ENCODE assay signal across 10 mouse cellular contexts in genomic region chr17:45767536-45768146, GRCm38 (mm10). TPM values are rescaled to one million over a fixed set of nuclear protein-coding genes. Genes with fewer than 3 reads are reported as not detected.
DNase-seq lines count a peak whose midpoint lies in the region; ATAC-seq lines count a peak whose summit lies in the region.
"Had no signal": no experiment of that assay in that cellular context is flagged by ENCODE, and none has a peak within 500 bp of the region (broad histone marks: within the 10 kb centered on the region; RNA-seq: fewer than 3 reads in every experiment).

No protein-coding gene starts in this region.

- H3K4me3 ChIP-seq in erythroblast, embryonic 14.5 days (replicated peaks), result peak overlapping the region; percentile 54
- no peak overlapping the region for H3K4me3 ChIP-seq in midbrain, embryonic 11.5 days (ENCODE audit: low read depth, low read length)
- no peak overlapping the region for H3K4me3 ChIP-seq in midbrain, embryonic 15.5 days
- H3K4me3 ChIP-seq in liver, embryonic 13.5 days (replicated peaks), result peak overlapping the region; percentile 45

- DNase-seq in midbrain, embryonic 11.5 days (ENCODE audit: low spot score, missing footprints), result no peak
- DNase-seq in liver, embryonic 13.5 days, result no peak
- no peak for DNase-seq in spleen, postnatal 36 days (ENCODE audit: low spot score in 2 of 2)
- no peak for DNase-seq in layer of hippocampus, postnatal 14 days (ENCODE audit: low spot score in 2 of 2)
- no peak for DNase-seq in adrenal gland, postnatal 36 days

- no peak overlapping the region for H3K9ac ChIP-seq in midbrain, embryonic 11.5 days (ENCODE audit: low read length)
- no peak overlapping the region for H3K9ac ChIP-seq in midbrain, embryonic 15.5 days
- H3K9ac ChIP-seq in liver, embryonic 13.5 days, result 0 out of 2 replicates have a peak overlapping the region, but pooled peaks have one; percentile 23

- WGBS in midbrain, embryonic 11.5 days, result 43% methylated on average over 8 of the region's 9 CpGs
- 45% methylated on average over 7 of the region's 9 CpGs for WGBS in midbrain, embryonic 15.5 days
- 31% methylated on average over 9 of the region's 9 CpGs for WGBS in liver, embryonic 13.5 days (ENCODE audit: insufficient replicate concordance)

- no peaks in the 10 kb centered on the region for H3K36me3 ChIP-seq in erythroblast, embryonic 14.5 days (ENCODE audit: control insufficient read depth)
- no peaks in the 10 kb centered on the region for H3K36me3 ChIP-seq in midbrain, embryonic 11.5 days (ENCODE audit: control insufficient read depth, insufficient read depth, low read length)
- H3K36me3 ChIP-seq in midbrain, embryonic 15.5 days (replicated peaks), result no peaks in the 10 kb centered on the region
- H3K36me3 ChIP-seq in liver, embryonic 13.5 days, result no peaks in the 10 kb centered on the region

- peaks cover 16% of the 10 kb centered on the region for H3K4me1 ChIP-seq in erythroblast, embryonic 14.5 days (ENCODE audit: control insufficient read depth)
- peaks cover 15% of the 10 kb centered on the region for H3K4me1 ChIP-seq in midbrain, embryonic 11.5 days (ENCODE audit: control insufficient read depth, insufficient read depth, low read length)
- peaks cover 8% of the 10 kb centered on the region for H3K4me1 ChIP-seq in midbrain, embryonic 15.5 days
- peaks cover 26% of the 10 kb centered on the region for H3K4me1 ChIP-seq in liver, embryonic 13.5 days (replicated peaks)

- H3K27ac ChIP-seq in midbrain, embryonic 11.5 days (ENCODE audit: low read depth, low read length), result no peak overlapping the region
- H3K27ac ChIP-seq in midbrain, embryonic 15.5 days, result no peak overlapping the region
- H3K27ac ChIP-seq in liver, embryonic 13.5 days, result 0 out of 2 replicates have a peak overlapping the region, but pooled peaks have one; percentile 40

- no peak overlapping the region for H3K4me2 ChIP-seq in midbrain, embryonic 11.5 days
- no peak overlapping the region for H3K4me2 ChIP-seq in midbrain, embryonic 15.5 days
- H3K4me2 ChIP-seq in liver, embryonic 13.5 days, result peak overlapping the region; percentile 49

- no peaks in the 10 kb centered on the region for H3K9me3 ChIP-seq in erythroblast, embryonic 14.5 days (ENCODE audit: control insufficient read depth, low read length)
- H3K9me3 ChIP-seq in midbrain, embryonic 11.5 days (ENCODE audit: control insufficient read depth, low read length), result no peaks in the 10 kb centered on the region
- H3K9me3 ChIP-seq in midbrain, embryonic 15.5 days, result no peaks in the 10 kb centered on the region
- H3K9me3 ChIP-seq in liver, embryonic 13.5 days (replicated peaks), result no peaks in the 10 kb centered on the region

- no peaks in the 10 kb centered on the region; the same call in 1 of the 2 replicates for H3K27me3 ChIP-seq in erythroblast, embryonic 14.5 days (ENCODE audit: control insufficient read depth)
- no peaks in the 10 kb centered on the region for H3K27me3 ChIP-seq in midbrain, embryonic 11.5 days (ENCODE audit: control insufficient read depth, insufficient read depth, low read length)
- H3K27me3 ChIP-seq in midbrain, embryonic 15.5 days (replicated peaks), result no peaks in the 10 kb centered on the region
- H3K27me3 ChIP-seq in liver, embryonic 13.5 days, result peaks cover 5% of the 10 kb centered on the region

- no peak for ATAC-seq in erythroblast, adult 5-6 weeks (replicated peaks; ENCODE audit: low FRiP score, poor library complexity, severe bottlenecking)
- 0 out of 2 replicates have a peak, but pooled peaks have one; percentile 36 for ATAC-seq in midbrain, embryonic 11.5 days (ENCODE audit: low FRiP score)
- ATAC-seq in midbrain, embryonic 15.5 days (replicated peaks), result no peak
- ATAC-seq in liver, embryonic 13.5 days (ENCODE audit: low read depth), result peak; percentile 34

RNA-seq across cellular contexts. Expression of gene 1600014C23Rik, which starts 34.0 kb away (rescaled TPM):
- not detected in 2 replicates for polyA plus RNA-seq in erythroblast, embryonic 14.5 days (2012)
- not detected in 2 replicates for total RNA-seq in erythroblast, adult 5-6 weeks (2015; ENCODE audit: low replicate concordance)
- total RNA-seq in erythroblast, adult 5-6 weeks (2017; ENCODE audit: low replicate concordance), result not detected in 2 replicates
- polyA plus RNA-seq in midbrain, embryonic 11.5 days (2014; fragmentation: Nextera tagmentation; extraction: Ambion mirVana), result 0.48 TPM in 1 of 2 replicates, not detected in the other
- 0.61 TPM in 1 of 2 replicates, not detected in the other for polyA plus RNA-seq in midbrain, embryonic 15.5 days (2015; fragmentation: Nextera tagmentation; extraction: Ambion mirVana)
- polyA plus RNA-seq in liver, embryonic 13.5 days (2015; fragmentation: Nextera tagmentation; extraction: Ambion mirVana), result not detected in 2 replicates
- not detected for total RNA-seq in layer of hippocampus, postnatal 14 days (2021)
- total RNA-seq in adrenal gland, postnatal 36 days (2021), result not detected
- total RNA-seq: hematopoietic stem cell, adult 5-6 weeks had no signal
- polyA plus RNA-seq: neural tube, embryonic 11.5 days had no signal

Comparison
In these comparisons a context has a peak if more than half of its experiments do, and no peak if none do; other contexts are left out.
1. ATAC-seq: peak in midbrain, embryonic 11.5 days (single experiment) and liver, embryonic 13.5 days (single experiment); none in erythroblast, adult 5-6 weeks (single experiment) and midbrain, embryonic 15.5 days (single experiment).
2. H3K4me3 ChIP-seq: peak in erythroblast, embryonic 14.5 days (single experiment) and liver, embryonic 13.5 days (single experiment); none in midbrain, embryonic 11.5 days (single experiment) and midbrain, embryonic 15.5 days (single experiment).